Mouse (Mus musculus) cerebral cortex, adult 2 months (tissue): ENCODE measurements around the gene Rfx4.

ENCODE experiments used
- WGBS: fragments of 180-500 bp; shearing (Covaris S2); methylation state at CpG from one replicate; pipeline ENCODE4 v1.1.7; 2018; 5-methylcytosine and 5-hydroxymethylcytosine counted together

The Rfx4 gene

GRCm38 (mm10) chr10:84811913-84812295 is 56.0 kb downstream of the Rfx4 start:
- 77% methylated on average over 2 of the region's 2 CpGs for WGBS

GRCm38 (mm10) chr10:84815676-84816436 is 60.0 kb downstream of the Rfx4 start:
- WGBS: 79% methylated on average over 4 of the region's 4 CpGs

GRCm38 (mm10) chr10:84817086-84817869 is 61.4 kb downstream of the Rfx4 start:
- 90% methylated on average over 7 of the region's 7 CpGs for WGBS

GRCm38 (mm10) chr10:84819669-84820068 is 63.8 kb downstream of the Rfx4 start:
- WGBS: 49% methylated on average over 6 of the region's 6 CpGs

GRCm38 (mm10) chr10:84820230-84820629 is 64.4 kb downstream of the Rfx4 start:
- WGBS: 78% methylated on average over 3 of the region's 3 CpGs

- WGBS: 56% methylated on average over 9 of the region's 9 CpGs
These were observed 66.9 kb downstream of the Rfx4 start for GRCm38 (mm10) chr10:84822741-84823151.

GRCm38 (mm10) chr10:84823621-84824020 is 67.8 kb downstream of the Rfx4 start:
- WGBS: 61% methylated on average over 4 of the region's 4 CpGs

- 80% methylated on average over 8 of the region's 8 CpGs for WGBS
These were observed 73.1 kb downstream of the Rfx4 start for GRCm38 (mm10) chr10:84829009-84829408.

GRCm38 (mm10) chr10:84835596-84835995 is 79.7 kb downstream of the Rfx4 start:
- 69% methylated on average over 6 of the region's 6 CpGs for WGBS

GRCm38 (mm10) chr10:84836104-84836503 is 80.2 kb downstream of the Rfx4 start:
- 38% methylated on average over 4 of the region's 4 CpGs for WGBS

- WGBS: 86% methylated on average over 2 of the region's 2 CpGs
These were observed 81.5 kb downstream of the Rfx4 start for GRCm38 (mm10) chr10:84837355-84837754.

- 80% methylated on average over 7 of the region's 7 CpGs for WGBS
These were observed 83.1 kb downstream of the Rfx4 start for GRCm38 (mm10) chr10:84838850-84839473.

- WGBS: 81% methylated on average over 5 of the region's 5 CpGs
These were observed 90.8 kb downstream of the Rfx4 start for GRCm38 (mm10) chr10:84846638-84847037.

- WGBS: 29% methylated on average over 12 of the region's 12 CpGs
These were observed 96.4 kb downstream of the Rfx4 start for GRCm38 (mm10) chr10:84851981-84852979.

GRCm38 (mm10) chr10:84854059-84854458 is 98.2 kb downstream of the Rfx4 start:
- WGBS: 89% methylated on average over 8 of the region's 8 CpGs

- 81% methylated on average over 11 of the region's 11 CpGs for WGBS
These were observed 99.6 kb downstream of the Rfx4 start for GRCm38 (mm10) chr10:84855466-84855865.

GRCm38 (mm10) chr10:84858371-84858770 is 102.5 kb downstream of the Rfx4 start:
- 79% methylated on average over 8 of the region's 8 CpGs for WGBS

GRCm38 (mm10) chr10:84858806-84859496 is 103.1 kb downstream of the Rfx4 start:
- 60% methylated on average over 14 of the region's 14 CpGs for WGBS

GRCm38 (mm10) chr10:84859556-84860380 is 103.9 kb downstream of the Rfx4 start:
- WGBS: 68% methylated on average over 13 of the region's 13 CpGs

GRCm38 (mm10) chr10:84863488-84863887 is 107.6 kb downstream of the Rfx4 start:
- WGBS: 94% methylated on average over 6 of the region's 6 CpGs
